Mouse (Mus musculus): Measurements from ENCODE around the gene Ccdc28a.

The Ccdc28a gene

DNA sequence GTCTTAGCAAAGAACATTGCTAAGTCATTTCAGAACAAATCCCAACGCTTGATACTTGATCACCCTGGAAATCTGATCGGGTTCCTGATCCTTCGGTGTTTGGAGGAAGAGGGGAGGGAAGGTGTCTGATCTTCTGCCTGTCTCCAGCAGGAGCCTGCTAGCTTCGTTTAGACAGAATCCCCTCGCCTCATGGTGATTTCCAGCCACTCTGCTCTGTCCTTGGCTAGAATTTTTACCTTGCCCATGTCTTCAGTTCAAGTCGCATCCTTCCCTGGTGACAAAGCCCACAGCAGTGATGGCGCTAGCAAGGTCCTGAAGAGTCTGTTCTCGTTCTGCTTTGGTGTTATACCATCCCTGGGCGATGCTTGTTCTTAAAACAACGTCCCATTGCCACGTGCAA is 40.6 kb downstream of the Ccdc28a start:
- DNase-seq: no peak

GRCm38 (mm10) chr10:18193221-18193620 is 41.6 kb downstream of the Ccdc28a start:
- no peak for DNase-seq

DNA sequence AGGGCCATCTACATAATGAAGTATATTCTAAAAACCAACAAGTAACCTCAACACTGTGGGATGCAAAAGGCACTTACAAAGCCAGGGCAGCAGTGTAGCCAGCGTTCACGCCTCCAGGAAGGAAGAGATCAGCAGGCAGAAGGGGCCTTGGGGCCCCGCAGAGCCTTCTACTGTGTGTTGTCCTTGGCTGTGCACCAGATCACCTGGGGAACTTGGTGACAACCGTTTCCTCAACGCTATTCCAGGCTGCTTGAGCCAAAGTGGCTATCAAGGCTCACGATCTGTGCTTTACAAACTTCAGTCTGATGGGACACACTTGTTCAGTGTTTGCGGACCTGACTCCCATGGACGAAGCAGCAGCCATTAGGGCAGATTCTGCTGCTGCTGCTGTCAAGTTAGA is 43.1 kb downstream of the Ccdc28a start:
- DNase-seq: peak; percentile 20 to 57

DNA sequence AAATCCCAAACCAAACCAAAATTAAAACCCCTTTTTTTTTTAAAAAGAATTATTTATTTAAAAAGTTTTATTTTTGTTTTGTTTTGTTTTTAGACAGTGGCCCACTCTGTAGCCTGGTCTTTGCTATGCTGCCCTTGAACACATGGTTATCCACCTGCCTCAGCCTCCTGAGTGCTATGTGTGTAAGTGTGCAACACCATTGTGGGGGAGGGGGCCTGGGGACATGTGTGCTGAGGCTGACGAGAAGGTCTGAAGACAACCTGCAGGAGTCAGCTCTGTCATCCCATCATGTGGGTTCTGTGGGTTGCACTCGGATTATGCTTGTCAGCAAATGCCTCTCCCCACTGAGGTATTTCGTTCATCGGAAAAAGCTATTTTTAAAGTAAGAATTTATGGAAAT is 45.3 kb downstream of the Ccdc28a start:
- DNase-seq: no peak

GRCm38 (mm10) chr10:18188564-18188963 is 46.2 kb downstream of the Ccdc28a start:
- no peak for DNase-seq

DNA sequence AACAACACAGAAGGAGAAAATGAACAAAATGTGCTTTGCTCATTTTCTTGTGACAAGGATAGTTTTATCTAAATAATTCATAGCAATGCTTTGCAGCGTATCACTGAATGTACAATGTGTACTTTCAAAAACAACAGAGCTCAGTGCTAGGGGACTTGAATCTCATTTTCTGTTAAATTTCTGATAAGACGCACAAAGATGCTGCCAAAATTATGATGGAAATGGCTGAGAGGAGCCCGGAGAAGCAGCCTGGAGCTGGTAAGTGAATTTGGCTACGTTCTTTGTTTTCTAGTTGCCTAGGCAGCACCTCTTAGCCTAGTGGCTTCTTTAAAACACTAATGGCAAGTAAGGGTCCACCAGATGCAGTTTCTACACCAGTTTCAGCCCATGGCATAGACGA is 52.6 kb downstream of the Ccdc28a start:
- DNase-seq: no peak

DNA sequence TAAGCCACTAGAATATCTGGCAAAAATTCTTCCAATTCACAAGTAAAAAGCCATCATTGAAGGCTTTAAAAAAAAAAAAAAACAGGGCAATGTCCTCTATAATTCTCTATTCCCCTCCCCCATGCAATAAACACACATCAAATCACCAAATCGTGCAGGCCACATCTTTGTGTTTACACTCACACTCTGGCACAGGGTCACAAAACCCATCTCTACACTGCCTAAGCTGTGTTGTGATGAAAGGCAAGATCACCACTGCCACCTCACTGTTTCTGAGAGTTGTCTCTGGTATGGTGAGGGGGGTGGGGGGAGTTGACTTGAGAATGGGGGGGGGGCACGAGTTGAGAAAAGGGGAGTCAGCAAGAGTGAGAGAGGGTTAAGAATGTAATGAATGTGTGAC is 57.5 kb downstream of the Ccdc28a start:
- DNase-seq: no peak

DNA sequence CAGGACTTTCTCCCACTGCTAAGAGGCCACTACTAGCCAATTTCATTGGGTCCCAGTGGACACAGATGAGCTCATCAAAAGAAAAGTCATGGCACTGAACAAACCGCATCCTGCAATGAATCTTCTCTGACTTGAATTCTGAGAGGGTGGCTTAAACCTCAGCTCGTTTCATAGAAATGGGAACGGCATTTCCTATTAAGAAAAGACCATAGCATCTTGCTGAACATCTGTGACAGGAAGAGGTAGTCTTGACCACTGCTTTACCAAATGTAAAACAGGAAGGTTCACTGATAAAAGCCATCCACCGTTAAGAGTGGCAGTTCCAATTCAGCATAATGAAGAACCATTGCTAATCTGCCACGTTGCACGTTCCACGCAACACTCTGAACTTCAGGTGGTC is 58.1 kb downstream of the Ccdc28a start:
- DNase-seq: no peak

DNA sequence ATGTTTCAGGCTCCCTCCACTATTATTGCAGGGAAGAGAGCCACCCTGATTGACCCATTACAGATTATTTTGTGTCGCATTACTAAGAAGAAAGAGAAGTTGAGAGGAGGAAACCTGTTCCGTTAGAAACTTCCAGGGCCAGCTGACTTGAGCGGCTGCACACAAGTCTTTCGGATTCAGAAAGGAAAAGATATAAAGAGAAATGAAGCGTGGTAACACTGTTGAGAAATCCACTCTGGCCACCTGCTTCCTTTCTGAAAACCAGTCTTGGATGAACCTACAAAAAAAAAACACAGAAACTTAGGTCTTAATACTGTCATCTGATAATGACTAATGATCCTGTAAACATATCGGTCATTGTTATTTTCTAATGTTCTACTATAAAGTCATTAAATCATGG is 59.7 kb downstream of the Ccdc28a start:
- DNase-seq: no peak

All from lung, postnatal 4 days (tissue).